Mouse (Mus musculus) spleen, postnatal 10 days (tissue): Measurements from ENCODE around the gene Mapk7.

Source experiments
- DNase-seq, 2 experiments: peaks; one replicate each; pipeline ENCODE4 v3.0.0; 2021 to 2022; ENCODE audit warnings: low spot score in 2 of 2

The Mapk7 gene

GRCm38 (mm10) chr11:61465422-61465821 is 28.8 kb downstream of the Mapk7 start:
- no peak for DNase-seq

- DNase-seq = no peak
These were observed 30.1 kb downstream of the Mapk7 start for GRCm38 (mm10) chr11:61464071-61464470.

DNA sequence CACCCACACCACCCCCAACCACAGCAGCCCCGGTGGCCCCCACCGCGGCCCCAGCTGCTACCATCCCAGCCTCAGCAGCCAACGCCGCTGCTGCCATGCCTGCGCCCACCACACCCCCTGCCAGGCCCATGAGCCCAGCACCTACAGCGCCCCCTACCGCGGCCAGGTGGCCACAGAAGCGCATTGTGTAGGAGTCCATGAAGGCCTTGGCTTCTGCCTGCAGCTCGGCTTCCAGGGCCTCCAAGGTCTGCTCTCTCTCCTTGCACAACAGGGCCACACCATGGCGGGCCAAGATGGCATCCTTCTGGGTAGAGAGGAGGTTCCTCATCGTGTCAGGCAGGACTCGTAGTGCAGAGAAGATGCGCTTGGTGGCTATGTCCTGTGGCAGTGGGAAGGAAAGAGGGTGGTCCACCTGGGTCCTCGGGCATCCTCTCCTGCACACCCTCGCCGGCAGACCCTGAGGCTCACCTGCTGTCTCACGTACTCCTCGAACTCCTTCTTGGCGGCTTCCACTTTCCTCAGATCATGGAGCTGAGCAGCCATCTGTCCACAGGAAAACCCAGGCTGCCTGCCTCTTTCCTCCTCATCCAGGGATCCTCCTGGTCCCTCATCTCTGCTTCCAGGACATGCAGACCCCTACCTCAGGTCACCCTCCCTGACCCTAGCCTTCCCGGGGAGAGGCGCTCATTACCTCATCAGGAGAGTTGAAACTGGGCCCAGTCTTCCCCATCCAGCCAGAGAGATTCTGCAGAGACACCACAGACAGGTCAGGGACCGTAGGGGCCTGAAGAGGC is 44.5 kb downstream of the Mapk7 start:
- DNase-seq = peak in 1 of 2 experiments; percentile 21

GRCm38 (mm10) chr11:61448599-61449225 is 45.5 kb downstream of the Mapk7 start:
- no peak for DNase-seq

DNA sequence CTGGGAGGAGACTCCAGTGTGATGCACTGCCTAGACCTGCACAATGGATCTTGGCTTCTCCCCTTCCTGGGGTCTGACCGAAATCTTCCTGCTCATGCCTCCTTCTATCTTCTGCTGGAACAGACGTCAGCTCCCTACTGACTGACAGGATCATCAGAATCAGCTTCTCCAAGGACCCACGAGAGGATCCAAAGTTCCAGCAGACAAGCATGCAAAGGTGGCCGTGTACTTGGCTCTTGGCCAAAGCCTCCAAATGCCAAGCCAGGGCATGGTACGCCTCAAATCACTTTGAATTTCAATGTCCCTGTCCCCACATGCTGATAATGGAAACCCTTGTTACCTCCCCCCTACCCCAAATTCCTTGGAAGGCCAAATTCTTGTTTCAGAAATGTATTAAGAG is 46.2 kb downstream of the Mapk7 start:
- DNase-seq = no peak

- no peak for DNase-seq
These were observed 46.9 kb downstream of the Mapk7 start for GRCm38 (mm10) chr11:61447296-61447695.

- no peak for DNase-seq
These were observed 50.4 kb downstream of the Mapk7 start for GRCm38 (mm10) chr11:61443807-61444206.

- DNase-seq = no peak
These were observed 52.5 kb downstream of the Mapk7 start for GRCm38 (mm10) chr11:61441670-61442069.

- no peak for DNase-seq
These were observed 53.8 kb downstream of the Mapk7 start for GRCm38 (mm10) chr11:61440416-61440815.

GRCm38 (mm10) chr11:61439170-61439569 is 55.0 kb downstream of the Mapk7 start:
- DNase-seq = no peak
